Mouse (Mus musculus): Measurements from ENCODE around the gene Chac1. TPM values are rescaled to one million over a fixed set of nuclear protein-coding genes. Genes with fewer than 3 reads are reported as not detected.

Gene Chac1
- polyA plus RNA-seq, 1 experiment from 2014 or later = 2.1 TPM

- Histone ChIP-seq H3K9me3 (replicated peaks) (no peaks in the 10 kb centered on the region), H3K27me3 (peaks cover 4% of the 10 kb centered on the region; the same call in 1 of the 2 replicates), H3K27ac (replicated peaks) (no peak overlapping the region), H3K4me1 (peaks cover 9% of the 10 kb centered on the region; the same call in 1 of the 2 replicates), H3K9ac (no peak overlapping the region), H3K36me3 (no peaks in the 10 kb centered on the region), H3K4me3 (replicated peaks) (no peak overlapping the region), H3K4me2 (replicated peaks) (no peak overlapping the region)
- ATAC-seq (ENCODE audit: insufficient number of reproducible peaks, low FRiP score, low TSS enrichment, low read depth) = no peak
- 80% methylated on average over 3 of the region's 3 CpGs for WGBS
Measured at GRCm38 (mm10) chr2:119355089-119355488, 4.1 kb downstream of the Chac1 start.

- no peak overlapping the region for H3K4me2 ChIP-seq (replicated peaks)
- no peak overlapping the region for H3K27ac ChIP-seq (replicated peaks)
- no peaks in the 10 kb centered on the region for H3K27me3 ChIP-seq
- H3K4me3 ChIP-seq (replicated peaks) = no peak overlapping the region
- no peaks in the 10 kb centered on the region for H3K36me3 ChIP-seq
- no peaks in the 10 kb centered on the region for H3K9me3 ChIP-seq (replicated peaks)
- H3K4me1 ChIP-seq = peaks cover 5% of the 10 kb centered on the region; the same call in 1 of the 2 replicates
- WGBS = 23% methylated on average over 7 of the region's 7 CpGs
- ATAC-seq (ENCODE audit: insufficient number of reproducible peaks, low FRiP score, low TSS enrichment, low read depth) = no peak
- H3K9ac ChIP-seq = no peak overlapping the region
Measured at GRCm38 (mm10) chr2:119355651-119356050, 4.6 kb downstream of the Chac1 start.

GRCm38 (mm10) chr2:119356310-119356709 is 5.3 kb downstream of the Chac1 start:
- no peak overlapping the region for H3K4me3 ChIP-seq (replicated peaks)
- no peaks in the 10 kb centered on the region for H3K36me3 ChIP-seq
- H3K27me3 ChIP-seq = no peaks in the 10 kb centered on the region
- no peak overlapping the region for H3K27ac ChIP-seq (replicated peaks)
- ATAC-seq (ENCODE audit: insufficient number of reproducible peaks, low FRiP score, low TSS enrichment, low read depth) = no peak
- H3K9ac ChIP-seq = no peak overlapping the region
- no peaks in the 10 kb centered on the region for H3K9me3 ChIP-seq (replicated peaks)
- no peaks in the 10 kb centered on the region for H3K4me1 ChIP-seq
- H3K4me2 ChIP-seq (replicated peaks) = no peak overlapping the region

- WGBS = 90% methylated on average over 5 of the region's 5 CpGs
Measured at GRCm38 (mm10) chr2:119356805-119357204, 5.8 kb downstream of the Chac1 start.

GRCm38 (mm10) chr2:119358249-119358648 is 7.2 kb downstream of the Chac1 start:
- H3K4me1 ChIP-seq = no peaks in the 10 kb centered on the region
- no peaks in the 10 kb centered on the region for H3K9me3 ChIP-seq (replicated peaks)
- H3K27me3 ChIP-seq = no peaks in the 10 kb centered on the region
- H3K9ac ChIP-seq = no peak overlapping the region
- WGBS = 83% methylated on average over 6 of the region's 6 CpGs
- no peak overlapping the region for H3K4me3 ChIP-seq (replicated peaks)
- ATAC-seq (ENCODE audit: insufficient number of reproducible peaks, low FRiP score, low TSS enrichment, low read depth) = no peak
- H3K4me2 ChIP-seq (replicated peaks) = no peak overlapping the region
- no peak overlapping the region for H3K27ac ChIP-seq (replicated peaks)
- H3K36me3 ChIP-seq = no peaks in the 10 kb centered on the region

More at GRCm38 (mm10) chr2:119356805-119357204, 5.8 kb downstream of the Chac1 start:
- no peaks in the 10 kb centered on the region for H3K27me3 ChIP-seq
- no peaks in the 10 kb centered on the region for H3K4me1 ChIP-seq
- no peak overlapping the region for H3K4me2 ChIP-seq (replicated peaks)
- H3K36me3 ChIP-seq = no peaks in the 10 kb centered on the region
- ATAC-seq (ENCODE audit: insufficient number of reproducible peaks, low FRiP score, low TSS enrichment, low read depth) = no peak
- H3K27ac ChIP-seq (replicated peaks) = no peak overlapping the region
- H3K4me3 ChIP-seq (replicated peaks) = no peak overlapping the region
- no peak overlapping the region for H3K9ac ChIP-seq
- H3K9me3 ChIP-seq (replicated peaks) = no peaks in the 10 kb centered on the region

GRCm38 (mm10) chr2:119359721-119360291 is 8.8 kb downstream of the Chac1 start:
- ATAC-seq (ENCODE audit: insufficient number of reproducible peaks, low FRiP score, low TSS enrichment, low read depth) = no peak
- no peak overlapping the region for H3K4me2 ChIP-seq (replicated peaks)
- 78% methylated on average over 2 of the region's 2 CpGs for WGBS

GRCm38 (mm10) chr2:119364969-119365368 is 13.9 kb downstream of the Chac1 start:
- H3K27me3 ChIP-seq = no peaks in the 10 kb centered on the region
- H3K4me2 ChIP-seq (replicated peaks) = no peak overlapping the region
- WGBS = 70% methylated on average over 3 of the region's 3 CpGs
- H3K4me1 ChIP-seq = no peaks in the 10 kb centered on the region
- ATAC-seq (ENCODE audit: insufficient number of reproducible peaks, low FRiP score, low TSS enrichment, low read depth) = peak; percentile 62
- no peak overlapping the region for H3K9ac ChIP-seq
- H3K9me3 ChIP-seq (replicated peaks) = no peaks in the 10 kb centered on the region
- H3K36me3 ChIP-seq = 0 out of 2 replicates have a peak, but pooled peaks cover 4% of the 10 kb centered on the region
- no peak overlapping the region for H3K4me3 ChIP-seq (replicated peaks)
- H3K27ac ChIP-seq (replicated peaks) = no peak overlapping the region

More at GRCm38 (mm10) chr2:119359721-119360291, 8.8 kb downstream of the Chac1 start:
- Histone ChIP-seq H3K27ac (replicated peaks) (no peak overlapping the region), H3K9me3 (replicated peaks) (no peaks in the 10 kb centered on the region), H3K4me1 (no peaks in the 10 kb centered on the region), H3K4me3 (replicated peaks) (no peak overlapping the region), H3K27me3 (no peaks in the 10 kb centered on the region), H3K9ac (no peak overlapping the region), H3K36me3 (no peaks in the 10 kb centered on the region)

- WGBS = 72% methylated on average over 3 of the region's 3 CpGs
- ATAC-seq (ENCODE audit: insufficient number of reproducible peaks, low FRiP score, low TSS enrichment, low read depth) = no peak
- Histone ChIP-seq H3K36me3 (peaks cover 24% of the 10 kb centered on the region), H3K4me2 (replicated peaks) (no peak overlapping the region), H3K9ac (no peak overlapping the region), H3K4me1 (no peaks in the 10 kb centered on the region), H3K9me3 (replicated peaks) (no peaks in the 10 kb centered on the region), H3K27me3 (no peaks in the 10 kb centered on the region), H3K27ac (replicated peaks) (no peak overlapping the region), H3K4me3 (replicated peaks) (no peak overlapping the region)
Measured at GRCm38 (mm10) chr2:119367346-119367745, 16.3 kb downstream of the Chac1 start.

- no peak overlapping the region for H3K27ac ChIP-seq (replicated peaks)
- H3K4me1 ChIP-seq = no peaks in the 10 kb centered on the region
- no peaks in the 10 kb centered on the region for H3K27me3 ChIP-seq
- no peaks in the 10 kb centered on the region for H3K9me3 ChIP-seq (replicated peaks)
- no peak for ATAC-seq (ENCODE audit: insufficient number of reproducible peaks, low FRiP score, low TSS enrichment, low read depth)
- WGBS = 90% methylated on average over 10 of the region's 10 CpGs
- no peak overlapping the region for H3K4me3 ChIP-seq (replicated peaks)
- H3K4me2 ChIP-seq (replicated peaks) = no peak overlapping the region
- H3K36me3 ChIP-seq = peaks cover 49% of the 10 kb centered on the region
- H3K9ac ChIP-seq = no peak overlapping the region
Measured at GRCm38 (mm10) chr2:119370116-119370515, 19.1 kb downstream of the Chac1 start.

- Histone ChIP-seq H3K9me3 (replicated peaks) (no peaks in the 10 kb centered on the region), H3K4me3 (replicated peaks) (no peak overlapping the region), H3K4me1 (no peaks in the 10 kb centered on the region), H3K27ac (replicated peaks) (no peak overlapping the region), H3K36me3 (peaks cover 84% of the 10 kb centered on the region), H3K4me2 (replicated peaks) (no peak overlapping the region), H3K9ac (no peak overlapping the region), H3K27me3 (no peaks in the 10 kb centered on the region)
- no peak for ATAC-seq (ENCODE audit: insufficient number of reproducible peaks, low FRiP score, low TSS enrichment, low read depth)
- WGBS = 82% methylated on average over 9 of the region's 9 CpGs
Measured at GRCm38 (mm10) chr2:119377286-119377685, 26.3 kb downstream of the Chac1 start.

- 84% methylated on average over 3 of the region's 3 CpGs for WGBS
- H3K9me3 ChIP-seq (replicated peaks) = no peaks in the 10 kb centered on the region
- H3K9ac ChIP-seq = no peak overlapping the region
- no peak overlapping the region for H3K4me3 ChIP-seq (replicated peaks)
- no peaks in the 10 kb centered on the region for H3K27me3 ChIP-seq
- ATAC-seq (ENCODE audit: insufficient number of reproducible peaks, low FRiP score, low TSS enrichment, low read depth) = no peak
- peaks cover 82% of the 10 kb centered on the region for H3K36me3 ChIP-seq
- H3K4me2 ChIP-seq (replicated peaks) = no peak overlapping the region
- no peaks in the 10 kb centered on the region for H3K4me1 ChIP-seq
- no peak overlapping the region for H3K27ac ChIP-seq (replicated peaks)
Measured at GRCm38 (mm10) chr2:119377826-119378225, 26.8 kb downstream of the Chac1 start.

GRCm38 (mm10) chr2:119379455-119379854 is 28.4 kb downstream of the Chac1 start:
- no peak overlapping the region for H3K9ac ChIP-seq
- peaks cover 76% of the 10 kb centered on the region for H3K36me3 ChIP-seq
- no peak for ATAC-seq (ENCODE audit: insufficient number of reproducible peaks, low FRiP score, low TSS enrichment, low read depth)
- H3K4me1 ChIP-seq = no peaks in the 10 kb centered on the region
- H3K27me3 ChIP-seq = no peaks in the 10 kb centered on the region
- H3K27ac ChIP-seq (replicated peaks) = no peak overlapping the region
- no peak overlapping the region for H3K4me2 ChIP-seq (replicated peaks)
- no peak overlapping the region for H3K4me3 ChIP-seq (replicated peaks)
- 83% methylated on average over 3 of the region's 3 CpGs for WGBS
- H3K9me3 ChIP-seq (replicated peaks) = no peaks in the 10 kb centered on the region

Measured in embryonic facial prominence, embryonic 15.5 days (tissue).